Mouse (Mus musculus) cortical plate, adult 2 months (tissue): Measurements from ENCODE around the gene Chd4.

Experiments used
- CTCF ChIP-seq: fragments of 200-500 bp; IDR thresholded peaks from 2 replicates; pipeline ENCODE4 v1.5.1; 2011; ENCODE audit warnings: mild to moderate bottlenecking, control low read depth, low read length; ENCODE audit not compliant: insufficient read depth; ENCODE audit errors: extremely low read depth
- POLR2A ChIP-seq: fragments of 200-500 bp; IDR thresholded peaks from 2 replicates; pipeline ENCODE4 v1.6.1; 2011; ENCODE audit warnings: mild to moderate bottlenecking, low read length, control low read depth; ENCODE audit not compliant: insufficient read depth; ENCODE audit errors: extremely low read depth

DNA sequence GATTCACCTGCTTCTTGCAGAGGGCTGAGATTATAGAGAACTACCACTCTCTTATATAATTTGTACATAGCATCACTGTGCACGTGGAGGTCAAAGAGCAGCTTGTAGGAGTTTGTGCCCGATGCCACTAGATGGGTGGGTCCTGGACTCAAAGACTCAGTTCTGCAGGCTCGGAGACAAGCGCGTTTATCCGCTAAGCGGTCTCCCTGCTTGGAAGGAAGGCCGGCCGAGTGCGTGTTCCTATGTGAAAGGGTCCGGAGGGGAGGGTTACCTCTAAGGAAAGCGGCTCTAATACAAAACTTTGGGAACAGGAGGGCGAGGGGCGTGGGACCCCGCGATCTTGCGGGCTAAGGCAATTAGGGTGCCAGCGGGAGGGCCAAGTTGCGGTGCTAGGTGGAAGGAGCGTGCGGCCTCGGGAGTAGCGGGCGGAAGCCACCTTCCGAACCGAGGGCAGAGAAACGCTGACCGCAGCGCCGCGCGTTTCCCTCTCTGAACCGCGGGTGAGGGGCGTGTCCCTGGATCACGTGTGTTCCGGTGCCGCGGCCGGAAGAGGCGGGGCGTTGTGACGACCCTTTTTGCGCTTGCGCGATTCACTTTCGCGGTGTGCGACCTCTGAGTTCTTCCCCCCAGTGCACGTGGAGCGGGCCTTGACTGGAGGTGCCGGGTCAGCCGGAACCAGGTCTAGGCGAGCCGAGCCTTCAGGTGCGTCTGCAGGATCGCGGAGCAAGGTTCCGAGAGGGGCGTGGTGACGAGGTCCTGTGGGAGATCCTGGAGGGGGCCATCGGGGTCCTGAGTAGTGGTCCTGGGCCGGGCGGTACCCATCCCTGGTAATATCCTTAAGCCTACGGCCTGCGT is 35.7 kb downstream of the Chd4 start, which contains the start of gene Nop2:
- peak; percentile 88 for TF ChIP-seq POLR2A
- TF ChIP-seq CTCF: no peak
